Mouse (Mus musculus): Measurements from ENCODE around the gene Noc4l.

- TF ChIP-seq CTCF (IDR thresholded peaks at IDR 0.05; ENCODE audit: extremely low read depth, insufficient read depth, insufficient read length, insufficient replicate concordance) = no peak
- TF ChIP-seq POLR2A (IDR thresholded peaks at IDR 0.05; ENCODE audit: low read depth, low read length) = no peak
Measured at GRCm38 (mm10) chr5:110628156-110628555, 25.1 kb downstream of the Noc4l start.
